Mouse (Mus musculus): ENCODE results near the gene Ctsc.
A peak's percentile ranks its signal among the peaks of the same experiment; 100 is the strongest.

The Ctsc gene

GRCm38 (mm10) chr7:88305750-88306149 lies 27.9 kb downstream of the Ctsc start:
- DNase-seq, result no peak

- DNase-seq, result no peak
Measured at GRCm38 (mm10) chr7:88306725-88307124, 28.8 kb downstream of the Ctsc start.

- no peak for DNase-seq
Measured at GRCm38 (mm10) chr7:88310398-88311180, 32.7 kb downstream of the Ctsc start.

- no peak for DNase-seq
Measured at GRCm38 (mm10) chr7:88316408-88316807, 38.5 kb downstream of the Ctsc start.

- no peak for DNase-seq
Measured at GRCm38 (mm10) chr7:88318474-88318873, 40.6 kb downstream of the Ctsc start.

- no peak for DNase-seq
Measured at GRCm38 (mm10) chr7:88318904-88319303, 41.0 kb downstream of the Ctsc start.

GRCm38 (mm10) chr7:88319414-88320140 lies 41.7 kb downstream of the Ctsc start:
- no peak for DNase-seq

GRCm38 (mm10) chr7:88320628-88321336 lies 42.9 kb downstream of the Ctsc start:
- DNase-seq, result no peak

GRCm38 (mm10) chr7:88322431-88322830 lies 44.5 kb downstream of the Ctsc start:
- DNase-seq, result no peak

- no peak for DNase-seq
Measured at GRCm38 (mm10) chr7:88327495-88327894, 49.6 kb downstream of the Ctsc start.

- peak; percentile 6 for DNase-seq
Measured at GRCm38 (mm10) chr7:88343828-88344227, 65.9 kb downstream of the Ctsc start.

GRCm38 (mm10) chr7:88346035-88346434 lies 68.2 kb downstream of the Ctsc start:
- DNase-seq, result no peak

GRCm38 (mm10) chr7:88356871-88357776 lies 79.2 kb downstream of the Ctsc start:
- DNase-seq, result peak; percentile 15

GRCm38 (mm10) chr7:88358042-88358878 lies 80.4 kb downstream of the Ctsc start:
- no peak for DNase-seq
